Mouse (Mus musculus): ENCODE measurements around the gene Tmem129. TPM values are rescaled to one million over a fixed set of nuclear protein-coding genes. Genes with fewer than 3 reads are reported as not detected.

The Tmem129 gene
- polyA plus RNA-seq, 1 experiment = 50.1 TPM

- TF ChIP-seq CTCF (IDR thresholded peaks at IDR 0.05; ENCODE audit: borderline replicate concordance, insufficient read depth, low read depth, low read length) = no peak
- no peak for TF ChIP-seq POLR2A (IDR thresholded peaks at IDR 0.05; ENCODE audit: borderline replicate concordance, insufficient read depth, low read length)
- Histone ChIP-seq H3K27me3 (ENCODE audit: control insufficient read depth, insufficient read depth, low read length) (no peaks in the 10 kb centered on the region), H3K4me3 (replicated peaks; ENCODE audit: insufficient read depth, low read depth, low read length) (no peak overlapping the region), H3K4me1 (ENCODE audit: control insufficient read depth, insufficient read depth, low read length) (peaks cover 6% of the 10 kb centered on the region; the same call in 1 of the 2 replicates), H3K27ac (ENCODE audit: insufficient read depth, low read length) (no peak overlapping the region)
- DNase-seq = no peak
- 23% methylated on average over 1 of the region's 1 CpGs for WGBS
Measured at GRCm38 (mm10) chr5:33632526-33632925, 25.7 kb downstream of the Tmem129 start.

- Histone ChIP-seq H3K4me1 (ENCODE audit: control insufficient read depth, insufficient read depth, low read length) (peaks cover 6% of the 10 kb centered on the region; the same call in 1 of the 2 replicates), H3K27me3 (ENCODE audit: control insufficient read depth, insufficient read depth, low read length) (no peaks in the 10 kb centered on the region), H3K4me3 (replicated peaks; ENCODE audit: insufficient read depth, low read depth, low read length) (no peak overlapping the region), H3K27ac (ENCODE audit: insufficient read depth, low read length) (no peak overlapping the region)
- 54% methylated on average over 4 of the region's 4 CpGs for WGBS
- TF ChIP-seq CTCF (IDR thresholded peaks at IDR 0.05; ENCODE audit: borderline replicate concordance, insufficient read depth, low read depth, low read length) = no peak
- no peak for TF ChIP-seq POLR2A (IDR thresholded peaks at IDR 0.05; ENCODE audit: borderline replicate concordance, insufficient read depth, low read length)
- no peak for DNase-seq
Measured at GRCm38 (mm10) chr5:33630615-33631014, 27.6 kb downstream of the Tmem129 start.

GRCm38 (mm10) chr5:33630061-33630460 lies 28.2 kb downstream of the Tmem129 start:
- H3K4me3 ChIP-seq (replicated peaks; ENCODE audit: insufficient read depth, low read depth, low read length) = peak overlapping the region; percentile 75
- WGBS = 4% methylated on average over 9 of the region's 9 CpGs
- H3K27ac ChIP-seq (ENCODE audit: insufficient read depth, low read length) = peak overlapping the region; percentile 11; the same call in 1 of the 2 replicates
- DNase-seq = no peak
- no peaks in the 10 kb centered on the region for H3K27me3 ChIP-seq (ENCODE audit: control insufficient read depth, insufficient read depth, low read length)
- H3K4me1 ChIP-seq (ENCODE audit: control insufficient read depth, insufficient read depth, low read length) = peaks cover 6% of the 10 kb centered on the region; the same call in 1 of the 2 replicates
- TF ChIP-seq POLR2A (IDR thresholded peaks at IDR 0.05; ENCODE audit: borderline replicate concordance, insufficient read depth, low read length) (no peak), CTCF (IDR thresholded peaks at IDR 0.05; ENCODE audit: borderline replicate concordance, insufficient read depth, low read depth, low read length) (no peak)

- TF ChIP-seq POLR2A (IDR thresholded peaks at IDR 0.05; ENCODE audit: borderline replicate concordance, insufficient read depth, low read length) (peak; percentile 88), CTCF (IDR thresholded peaks at IDR 0.05; ENCODE audit: borderline replicate concordance, insufficient read depth, low read depth, low read length) (no peak)
- peak; percentile 99 to 100 for DNase-seq
- Histone ChIP-seq H3K4me1 (ENCODE audit: control insufficient read depth, insufficient read depth, low read length) (peaks cover 6% of the 10 kb centered on the region; the same call in 1 of the 2 replicates), H3K27ac (ENCODE audit: insufficient read depth, low read length) (peak within 1 kb of the TSS; percentile 52), H3K27me3 (ENCODE audit: control insufficient read depth, insufficient read depth, low read length) (no peaks in the 10 kb centered on the region), H3K4me3 (replicated peaks; ENCODE audit: insufficient read depth, low read depth, low read length) (peak within 1 kb of the TSS; percentile 75)
- WGBS = 1% methylated on average over 98 of the region's 99 CpGs
Measured at GRCm38 (mm10) chr5:33629301-33629987, 28.8 kb downstream of the Tmem129 start, which contains the start of the genes Fam53a and Gm9903. TSS of gene Fam53a (minus strand) at chr5:33629635. TSS of gene Gm9903 (plus strand) at chr5:33629925.

GRCm38 (mm10) chr5:33628820-33629300 lies 29.4 kb downstream of the Tmem129 start:
- Histone ChIP-seq H3K4me3 (replicated peaks; ENCODE audit: insufficient read depth, low read depth, low read length) (peak overlapping the region; percentile 66), H3K27ac (ENCODE audit: insufficient read depth, low read length) (peak overlapping the region; percentile 52), H3K27me3 (ENCODE audit: control insufficient read depth, insufficient read depth, low read length) (no peaks in the 10 kb centered on the region), H3K4me1 (ENCODE audit: control insufficient read depth, insufficient read depth, low read length) (peaks cover 6% of the 10 kb centered on the region; the same call in 1 of the 2 replicates)
- TF ChIP-seq CTCF (IDR thresholded peaks at IDR 0.05; ENCODE audit: borderline replicate concordance, insufficient read depth, low read depth, low read length) = no peak
- no peak for TF ChIP-seq POLR2A (IDR thresholded peaks at IDR 0.05; ENCODE audit: borderline replicate concordance, insufficient read depth, low read length)
- no peak for DNase-seq
- under 1% methylated on average over 24 of the region's 24 CpGs for WGBS

- no peak overlapping the region for H3K4me3 ChIP-seq (replicated peaks; ENCODE audit: insufficient read depth, low read depth, low read length)
- WGBS = 19% methylated on average over 4 of the region's 4 CpGs
- H3K27ac ChIP-seq (ENCODE audit: insufficient read depth, low read length) = no peak overlapping the region
- DNase-seq = no peak
- H3K27me3 ChIP-seq (ENCODE audit: control insufficient read depth, insufficient read depth, low read length) = no peaks in the 10 kb centered on the region
- H3K4me1 ChIP-seq (ENCODE audit: control insufficient read depth, insufficient read depth, low read length) = peaks cover 6% of the 10 kb centered on the region; the same call in 1 of the 2 replicates
- TF ChIP-seq POLR2A (IDR thresholded peaks at IDR 0.05; ENCODE audit: borderline replicate concordance, insufficient read depth, low read length) (no peak), CTCF (IDR thresholded peaks at IDR 0.05; ENCODE audit: borderline replicate concordance, insufficient read depth, low read depth, low read length) (no peak)
Measured at GRCm38 (mm10) chr5:33627968-33628367, 30.2 kb downstream of the Tmem129 start.

DNA sequence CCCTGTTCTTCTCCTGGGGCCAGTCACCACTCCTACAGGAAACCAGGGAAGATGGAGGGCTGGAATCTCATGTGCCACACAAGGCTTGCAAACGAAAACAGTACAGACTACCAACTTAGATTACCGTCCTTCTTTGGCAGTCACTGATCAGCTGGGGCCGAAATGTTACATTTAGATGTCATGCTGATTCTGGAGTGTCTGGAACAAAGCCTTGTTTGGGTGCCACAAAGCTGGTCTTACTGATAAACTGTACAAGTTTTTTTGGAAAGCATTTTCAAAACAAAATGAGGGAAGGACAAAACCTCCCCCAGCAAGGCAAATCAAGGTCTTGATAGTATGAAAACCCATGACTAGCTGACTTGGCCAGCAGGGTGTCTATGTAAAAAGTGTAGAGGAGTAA lies 34.5 kb downstream of the Tmem129 start:
- H3K27ac ChIP-seq (ENCODE audit: insufficient read depth, low read length) = no peak overlapping the region
- TF ChIP-seq CTCF (IDR thresholded peaks at IDR 0.05; ENCODE audit: borderline replicate concordance, insufficient read depth, low read depth, low read length) = no peak
- no peak for TF ChIP-seq POLR2A (IDR thresholded peaks at IDR 0.05; ENCODE audit: borderline replicate concordance, insufficient read depth, low read length)
- WGBS = 52% methylated on average over 3 of the region's 3 CpGs
- H3K27me3 ChIP-seq (ENCODE audit: control insufficient read depth, insufficient read depth, low read length) = no peaks in the 10 kb centered on the region
- H3K4me3 ChIP-seq (replicated peaks; ENCODE audit: insufficient read depth, low read depth, low read length) = no peak overlapping the region
- H3K4me1 ChIP-seq (ENCODE audit: control insufficient read depth, insufficient read depth, low read length) = peaks cover 15% of the 10 kb centered on the region; the same call in 1 of the 2 replicates
- no peak for DNase-seq

DNA sequence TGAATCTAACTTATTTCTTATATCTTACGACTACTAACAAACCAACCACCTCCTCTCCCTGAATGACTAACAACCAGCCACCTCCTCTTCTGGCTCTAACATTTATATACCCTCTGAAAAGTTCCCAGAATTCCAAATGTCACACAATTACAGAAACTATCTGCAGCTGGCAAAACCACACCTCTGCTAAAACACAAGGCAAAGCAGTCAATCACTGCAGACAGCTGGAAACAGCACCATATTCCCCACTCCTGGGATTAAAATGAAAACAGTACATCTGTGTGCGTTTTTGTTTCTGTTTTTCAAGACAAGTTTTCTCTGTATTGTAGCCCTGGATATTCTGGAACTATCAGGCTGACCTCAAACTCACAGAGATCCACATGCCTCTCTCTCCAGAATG lies 35.5 kb downstream of the Tmem129 start:
- WGBS = 96% methylated on average over 2 of the region's 2 CpGs
- Histone ChIP-seq H3K4me1 (ENCODE audit: control insufficient read depth, insufficient read depth, low read length) (peaks cover 12% of the 10 kb centered on the region; the same call in 1 of the 2 replicates), H3K27ac (ENCODE audit: insufficient read depth, low read length) (no peak overlapping the region), H3K4me3 (replicated peaks; ENCODE audit: insufficient read depth, low read depth, low read length) (no peak overlapping the region), H3K27me3 (ENCODE audit: control insufficient read depth, insufficient read depth, low read length) (no peaks in the 10 kb centered on the region)
- DNase-seq = no peak
- TF ChIP-seq POLR2A (IDR thresholded peaks at IDR 0.05; ENCODE audit: borderline replicate concordance, insufficient read depth, low read length) = no peak
- no peak for TF ChIP-seq CTCF (IDR thresholded peaks at IDR 0.05; ENCODE audit: borderline replicate concordance, insufficient read depth, low read depth, low read length)
